In genomic region chr5:151232576-151233299, GRCm38 (mm10) we compare ENCODE assay signal across 8 mouse cellular contexts. TPM values are rescaled to one million over a fixed set of nuclear protein-coding genes. Genes with fewer than 3 reads are reported as not detected.
DNase-seq lines count a peak whose midpoint lies in the region; ATAC-seq lines count a peak whose summit lies in the region.

No protein-coding gene starts in this region.

- H3K9me3 ChIP-seq in kidney, embryonic 14.5 days (ENCODE audit: control insufficient read depth, low read length), result no peaks in the 10 kb centered on the region
- H3K9me3 ChIP-seq in embryonic facial prominence, embryonic 12.5 days, result no peaks in the 10 kb centered on the region
- H3K9me3 ChIP-seq in intestine, embryonic 15.5 days, result no peaks in the 10 kb centered on the region

- H3K36me3 ChIP-seq in kidney, embryonic 14.5 days (ENCODE audit: control insufficient read depth, insufficient read depth, low read length), result no peaks in the 10 kb centered on the region
- no peaks in the 10 kb centered on the region for H3K36me3 ChIP-seq in embryonic facial prominence, embryonic 12.5 days
- no peaks in the 10 kb centered on the region for H3K36me3 ChIP-seq in intestine, embryonic 15.5 days

- peak overlapping the region; percentile 69 for H3K9ac ChIP-seq in kidney, embryonic 14.5 days (ENCODE audit: low read depth, low read length)
- 0 out of 2 replicates have a peak overlapping the region, but pooled peaks have one; percentile 60 for H3K9ac ChIP-seq in embryonic facial prominence, embryonic 12.5 days
- H3K9ac ChIP-seq in intestine, embryonic 15.5 days, result peak overlapping the region; percentile 71

- DNase-seq in kidney, postnatal 25 days, result no peak
- peak; percentile 7 for DNase-seq in naive thymus-derived CD4-positive, alpha-beta T cell, adult 2 months (ENCODE audit: low read depth)
- DNase-seq in left cerebral cortex, adult 11 months (ENCODE audit: low spot score), result no peak
- no peak for DNase-seq in urinary bladder, postnatal 10 days (ENCODE audit: low spot score)

- no peak overlapping the region for H3K27ac ChIP-seq in kidney, embryonic 14.5 days (ENCODE audit: low read depth, low read length)
- no peak overlapping the region for H3K27ac ChIP-seq in embryonic facial prominence, embryonic 12.5 days
- peak overlapping the region; percentile 0; the same call in 1 of the 2 replicates for H3K27ac ChIP-seq in intestine, embryonic 15.5 days

- no peaks in the 10 kb centered on the region for H3K27me3 ChIP-seq in kidney, embryonic 14.5 days (ENCODE audit: control insufficient read depth, insufficient read depth, low read length)
- H3K27me3 ChIP-seq in embryonic facial prominence, embryonic 12.5 days, result peaks cover 10% of the 10 kb centered on the region; the same call in 1 of the 2 replicates
- H3K27me3 ChIP-seq in intestine, embryonic 15.5 days (replicated peaks), result no peaks in the 10 kb centered on the region

- peak overlapping the region; percentile 59 for H3K4me3 ChIP-seq in kidney, embryonic 14.5 days (ENCODE audit: low read length)
- peak overlapping the region; percentile 55 for H3K4me3 ChIP-seq in embryonic facial prominence, embryonic 12.5 days
- peak overlapping the region; percentile 58 for H3K4me3 ChIP-seq in intestine, embryonic 15.5 days (replicated peaks)

- ATAC-seq in kidney, embryonic 14.5 days (ENCODE audit: low FRiP score, low TSS enrichment), result no peak
- no peak for ATAC-seq in embryonic facial prominence, embryonic 12.5 days (ENCODE audit: insufficient number of reproducible peaks, insufficient read depth, low FRiP score, low TSS enrichment)
- peak; percentile 79 for ATAC-seq in intestine, embryonic 15.5 days
- no peak for ATAC-seq in megakaryocyte-erythroid progenitor cell, adult 5-6 weeks (replicated peaks; ENCODE audit: low FRiP score, low TSS enrichment, poor library complexity, severe bottlenecking)

- H3K4me1 ChIP-seq in kidney, embryonic 14.5 days (ENCODE audit: control insufficient read depth, insufficient read depth, low read length), result peaks cover 4% of the 10 kb centered on the region; the same call in 1 of the 2 replicates
- peaks cover 6% of the 10 kb centered on the region; the same call in 1 of the 2 replicates for H3K4me1 ChIP-seq in embryonic facial prominence, embryonic 12.5 days
- H3K4me1 ChIP-seq in intestine, embryonic 15.5 days (replicated peaks), result 0 out of 2 replicates have a peak, but pooled peaks cover 3% of the 10 kb centered on the region

- 25% methylated on average over 12 of the region's 13 CpGs for WGBS in kidney, embryonic 14.5 days
- WGBS in embryonic facial prominence, embryonic 12.5 days, result 13% methylated on average over 10 of the region's 13 CpGs
- WGBS in intestine, embryonic 15.5 days, result 23% methylated on average over 12 of the region's 13 CpGs

- H3K4me2 ChIP-seq in kidney, embryonic 14.5 days (replicated peaks; ENCODE audit: low read depth, low read length), result peak overlapping the region; percentile 98
- peak overlapping the region; percentile 94 for H3K4me2 ChIP-seq in embryonic facial prominence, embryonic 12.5 days (replicated peaks)
- H3K4me2 ChIP-seq in intestine, embryonic 15.5 days (replicated peaks), result peak overlapping the region; percentile 97

RNA-seq across cellular contexts. Expression of gene Stard13, which starts 0.9 kb away (rescaled TPM):
- polyA plus RNA-seq in kidney, embryonic 14.5 days (2014; fragmentation: Nextera tagmentation; extraction: Ambion mirVana), result 6.1 and 7.4 TPM in 2 replicates
- polyA plus RNA-seq in embryonic facial prominence, embryonic 12.5 days (2016; fragmentation: Nextera tagmentation; extraction: Ambion mirVana), result 7.6 and 8.5 TPM in 2 replicates
- 12.6 and 13.7 TPM in 2 replicates for polyA plus RNA-seq in intestine, embryonic 15.5 days (2015; fragmentation: Nextera tagmentation; extraction: Ambion mirVana)
- total RNA-seq in megakaryocyte-erythroid progenitor cell, adult 5-6 weeks (2014; fragmentation: Nextera tagmentation), result not detected in 2 replicates
- 0.19 TPM in 1 of 2 replicates, not detected in the other for total RNA-seq in megakaryocyte-erythroid progenitor cell, adult 5-6 weeks (2017)
